Mouse (Mus musculus): ENCODE measurements around the gene Magi1.
A peak's percentile ranks its signal among the peaks of the same experiment; 100 is the strongest.

The Magi1 gene

DNA sequence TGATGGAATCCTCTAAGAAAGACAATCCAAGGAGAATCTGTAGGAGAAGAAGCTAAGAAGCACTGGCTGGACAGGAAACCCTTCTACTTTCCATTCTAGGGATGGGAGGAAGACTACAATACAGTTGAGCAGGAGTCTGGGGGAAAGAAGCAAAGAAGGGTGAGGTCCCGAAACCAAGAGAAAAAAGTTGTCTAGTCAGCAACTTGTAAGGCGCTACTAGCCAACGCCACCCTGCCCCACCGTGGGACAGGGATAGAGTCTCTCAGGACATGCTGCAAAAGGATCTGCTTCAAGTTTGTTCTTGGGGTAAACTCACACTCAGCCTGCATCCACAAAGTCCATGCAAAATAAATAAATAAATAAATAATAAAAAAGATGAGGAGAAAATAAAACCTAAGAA, 464.4 kb downstream of the Magi1 start:
- no peak for DNase-seq (ENCODE audit: low spot score)

DNA sequence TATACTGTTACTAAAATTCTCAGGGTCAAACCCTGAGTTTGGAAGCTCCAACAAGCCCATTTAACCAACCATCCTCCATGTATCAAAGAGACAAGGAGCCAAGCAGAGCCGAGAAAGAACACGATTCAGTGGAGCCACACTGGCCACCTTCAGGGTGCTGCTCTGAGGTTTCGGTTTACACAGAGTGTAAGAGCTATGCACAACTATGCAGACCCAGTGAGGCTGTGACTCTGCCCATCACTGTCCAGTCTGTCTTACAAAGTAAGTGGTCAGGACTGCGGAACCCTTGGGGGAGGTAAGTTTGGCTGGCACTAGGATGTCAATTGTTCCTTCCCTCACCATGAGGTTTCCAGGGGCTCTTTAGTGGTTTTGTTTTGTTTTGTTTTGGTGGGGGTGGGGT, 465.2 kb downstream of the Magi1 start:
- DNase-seq (ENCODE audit: low spot score): no peak

DNA sequence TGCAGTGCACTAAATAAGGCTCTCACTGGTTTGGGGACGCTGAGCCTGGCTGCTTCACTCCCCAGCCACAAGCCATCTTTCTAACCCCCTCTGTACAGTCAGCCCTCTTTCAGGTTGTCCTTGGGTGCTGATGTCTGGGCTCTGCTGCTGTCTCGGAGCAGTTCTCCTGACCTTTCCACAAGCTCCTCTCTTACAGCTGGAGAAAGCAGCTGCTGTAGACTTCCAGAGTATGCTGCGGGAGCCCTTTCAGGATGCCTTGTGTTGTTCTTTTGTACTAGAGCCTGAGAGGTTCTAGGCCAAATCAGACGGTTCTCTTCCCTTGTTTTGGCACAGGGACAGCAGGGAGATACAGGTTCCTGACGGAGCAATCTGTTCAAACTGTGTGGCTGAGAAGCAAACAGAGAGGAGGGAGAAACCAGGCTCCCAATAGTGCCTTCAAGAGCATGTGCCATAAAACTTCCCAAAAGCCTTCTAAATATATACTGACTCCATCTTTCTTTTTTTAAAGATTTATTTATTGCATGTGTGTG, 478.2 kb downstream of the Magi1 start:
- no peak for DNase-seq (ENCODE audit: low spot score)

DNA sequence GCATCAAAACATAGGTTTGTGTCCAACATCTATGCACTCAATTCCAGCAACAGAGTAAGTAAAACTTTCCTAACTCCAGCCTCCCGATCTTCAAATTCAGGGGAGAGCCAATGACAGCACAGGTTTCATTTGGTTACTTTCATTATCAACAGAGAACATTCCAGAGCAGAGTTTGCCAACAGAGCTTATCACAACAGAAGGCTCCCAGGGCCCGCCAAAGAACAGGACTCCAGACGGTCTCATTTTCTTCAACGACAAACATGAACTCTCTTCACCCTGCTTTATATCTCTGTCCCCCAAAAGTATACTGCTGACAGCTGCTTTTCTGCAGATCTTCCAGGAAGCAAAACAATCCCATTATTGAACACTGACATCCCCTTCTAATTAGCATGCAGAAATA, 481.3 kb downstream of the Magi1 start:
- DNase-seq (ENCODE audit: low spot score): peak; percentile 7

DNA sequence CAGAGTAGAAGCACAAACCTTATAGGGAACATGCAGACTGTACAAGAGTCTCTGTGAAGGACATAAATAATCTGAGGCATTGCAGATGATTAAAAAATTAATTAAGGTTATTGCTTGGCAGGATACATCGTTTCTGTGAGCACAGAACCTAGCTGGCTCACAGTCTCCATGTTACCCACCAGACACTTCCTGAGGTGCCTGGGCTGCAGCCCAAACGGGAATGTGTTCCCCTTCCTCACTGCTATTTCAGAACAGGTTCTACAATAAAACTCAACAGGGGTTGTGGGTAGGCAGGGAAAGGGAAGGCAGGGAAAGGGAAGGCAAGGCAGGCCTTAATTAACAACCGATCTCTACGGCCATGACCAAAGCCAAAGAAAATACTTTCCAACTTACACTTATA, 483.3 kb downstream of the Magi1 start:
- DNase-seq (ENCODE audit: low spot score): no peak

DNA sequence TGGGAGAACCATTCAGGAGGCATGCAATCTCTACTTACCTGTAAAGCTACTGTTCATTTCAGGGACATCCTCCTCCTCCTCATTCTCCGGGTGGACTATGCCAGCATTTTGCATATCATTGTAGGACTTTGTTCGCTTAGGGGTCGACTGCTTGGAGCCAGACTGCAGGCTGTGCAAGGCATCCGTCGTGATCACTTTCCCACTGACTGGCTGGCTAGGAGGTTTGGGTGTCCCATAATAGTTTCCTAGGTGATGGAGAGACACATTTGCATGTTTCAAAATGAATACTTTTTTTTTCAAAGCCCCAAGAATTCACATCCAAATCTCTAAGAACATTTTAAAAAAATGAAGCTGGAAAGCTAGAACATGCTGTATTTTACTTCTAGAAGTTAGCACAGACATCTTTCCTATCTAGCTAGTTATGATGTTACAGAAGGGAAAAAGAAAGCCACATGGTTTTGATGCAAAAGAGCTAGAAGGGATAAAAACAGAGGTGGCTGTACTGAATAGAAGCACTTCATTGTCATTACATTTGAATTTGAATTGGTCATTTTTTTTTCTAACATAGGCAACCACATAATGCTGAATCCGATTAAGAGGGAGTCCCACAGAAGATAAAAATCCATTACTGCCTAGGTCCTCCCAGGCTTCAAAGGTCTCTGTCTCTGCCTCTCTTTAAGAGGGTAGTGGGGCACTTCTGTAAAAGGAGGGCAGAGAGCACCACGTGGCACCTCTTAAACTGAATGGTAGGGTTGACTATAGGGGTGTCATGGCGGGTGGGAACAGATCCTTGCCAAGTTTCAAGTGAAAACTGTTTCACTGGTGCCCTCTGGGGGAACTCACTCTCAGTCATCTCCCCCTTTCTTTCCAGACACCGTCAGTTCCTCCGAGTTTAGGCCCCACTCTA, 491.2 kb downstream of the Magi1 start:
- DNase-seq (ENCODE audit: low spot score): no peak

DNA sequence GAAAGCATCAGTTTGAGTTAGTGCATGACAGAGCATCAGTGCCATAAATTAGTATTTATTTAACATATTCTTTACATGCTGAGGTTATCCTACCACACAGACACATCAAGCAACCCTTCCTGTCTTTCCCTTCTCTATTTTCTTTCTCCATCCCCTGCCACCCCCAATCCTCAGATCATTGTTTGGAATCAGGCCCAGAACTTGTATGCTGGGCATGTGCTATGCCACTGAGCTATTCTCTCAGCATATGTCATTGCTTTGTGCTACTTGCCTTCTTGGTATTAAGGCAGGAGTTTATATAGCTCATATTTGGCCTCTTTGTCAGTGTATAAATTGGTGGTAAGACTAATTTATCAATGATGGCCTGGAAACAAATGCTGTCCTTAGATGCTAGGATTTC, 494.0 kb downstream of the Magi1 start:
- DNase-seq (ENCODE audit: low spot score): no peak

DNA sequence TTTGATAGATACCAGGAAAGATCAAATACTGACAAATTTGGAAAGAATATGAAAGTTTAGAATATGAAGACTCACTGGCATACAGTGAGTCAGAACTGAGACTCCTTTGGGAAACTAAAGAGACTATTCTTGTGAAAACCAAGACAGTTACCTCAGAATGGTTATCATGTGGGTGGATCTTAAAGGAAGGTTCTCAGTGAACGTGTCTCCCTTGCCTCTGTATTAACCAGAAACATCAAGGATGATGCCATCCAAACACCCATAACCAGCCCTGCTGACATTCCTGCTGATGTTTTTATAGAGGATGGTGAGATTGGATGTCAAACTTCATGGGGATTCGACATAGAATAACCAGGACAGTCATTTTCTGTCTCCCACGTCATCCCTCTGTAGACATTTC, 496.7 kb downstream of the Magi1 start:
- DNase-seq (ENCODE audit: low spot score): no peak

DNA sequence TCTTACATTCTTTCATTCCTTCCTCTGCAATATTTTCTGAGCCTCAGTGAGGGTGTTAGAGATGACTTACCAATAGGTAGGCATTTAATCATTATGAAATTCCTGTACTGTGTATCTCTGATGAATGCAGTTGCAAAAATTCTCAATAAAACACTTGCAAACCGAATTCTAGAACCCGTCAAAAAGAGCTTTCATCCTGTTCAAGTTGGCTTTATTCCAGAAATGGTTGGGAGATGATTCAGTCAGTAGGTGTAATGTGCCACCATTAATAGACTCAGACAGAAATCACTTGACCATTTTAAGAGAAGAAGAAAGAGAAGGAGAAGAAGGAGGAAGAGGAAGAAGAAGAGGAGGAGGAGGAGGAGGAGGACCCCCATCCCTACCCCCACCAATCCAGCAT, 497.5 kb downstream of the Magi1 start:
- no peak for DNase-seq (ENCODE audit: low spot score)

DNA sequence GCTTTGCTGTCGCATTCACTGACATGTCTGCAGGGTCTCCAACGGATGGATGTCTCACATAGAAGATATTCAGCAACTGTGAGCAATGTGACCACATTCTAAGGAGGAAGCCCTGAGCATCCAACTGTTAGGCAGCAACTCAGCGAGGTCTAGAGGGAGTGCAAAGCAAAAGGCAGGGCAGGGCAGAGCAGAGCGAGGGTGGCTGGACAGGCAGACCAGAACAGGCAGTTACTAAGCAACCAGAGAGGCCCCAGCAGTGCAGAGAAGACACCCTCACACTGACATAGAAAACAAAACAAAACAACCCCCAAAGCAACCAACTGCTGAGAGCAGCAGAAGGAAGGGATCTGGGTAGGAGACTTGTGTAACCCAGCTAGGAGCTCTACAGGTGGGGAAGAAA, 512.6 kb downstream of the Magi1 start:
- DNase-seq (ENCODE audit: low spot score): peak; percentile 7

DNA sequence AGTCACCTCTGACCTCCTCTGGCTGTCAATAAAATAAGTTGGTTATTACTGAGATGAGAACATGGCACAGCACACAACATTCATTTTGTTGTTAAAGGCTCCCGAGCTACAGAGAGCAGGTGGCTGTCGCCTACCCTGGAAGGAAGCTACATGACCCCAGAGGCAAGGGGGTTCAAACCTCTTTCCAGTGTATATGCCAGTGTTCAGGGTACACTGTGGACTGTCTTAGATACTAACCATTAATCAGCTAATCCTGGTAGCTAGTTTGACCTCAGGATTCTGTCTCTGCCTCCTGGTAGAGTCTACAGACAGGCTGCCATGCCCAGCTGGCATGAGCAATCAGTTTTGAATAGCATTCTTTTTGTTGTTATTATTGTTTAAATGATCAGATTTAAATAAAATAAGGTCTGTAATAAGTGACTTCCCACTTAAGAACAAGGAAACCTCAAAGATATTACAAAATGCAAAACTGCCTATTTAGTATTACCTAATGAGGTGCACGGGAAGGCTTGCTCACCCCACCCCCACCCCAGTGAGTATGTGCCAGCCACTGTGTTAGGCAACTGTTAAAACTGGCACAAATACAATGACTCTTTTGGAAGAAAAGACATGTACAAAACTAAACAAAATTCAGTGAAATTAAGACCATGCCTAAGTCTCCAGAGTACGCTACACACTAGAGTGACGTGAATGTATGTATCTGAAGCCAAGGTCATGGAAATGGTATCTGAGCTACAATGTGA, 513.3 kb downstream of the Magi1 start:
- DNase-seq (ENCODE audit: low spot score): no peak

DNA sequence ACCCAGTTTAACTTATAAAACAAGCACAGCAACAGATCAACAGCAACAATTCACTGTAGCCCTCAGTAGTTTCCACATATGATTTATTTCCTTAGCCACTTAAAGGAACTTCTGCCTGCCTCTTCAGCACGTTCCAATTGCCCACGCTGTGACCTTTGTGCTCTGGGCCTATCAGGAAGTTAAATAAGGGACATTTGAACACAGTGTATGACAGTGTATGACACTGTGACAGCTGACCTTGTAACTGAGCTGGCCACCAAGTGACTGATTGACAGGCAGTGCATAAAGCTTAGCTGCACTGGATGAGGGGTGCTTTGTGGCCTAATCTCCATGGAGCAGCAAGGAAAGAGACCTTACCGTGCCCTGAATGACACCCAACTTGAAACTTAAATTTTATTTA, 525.6 kb downstream of the Magi1 start:
- DNase-seq (ENCODE audit: low spot score): peak; percentile 33

DNA sequence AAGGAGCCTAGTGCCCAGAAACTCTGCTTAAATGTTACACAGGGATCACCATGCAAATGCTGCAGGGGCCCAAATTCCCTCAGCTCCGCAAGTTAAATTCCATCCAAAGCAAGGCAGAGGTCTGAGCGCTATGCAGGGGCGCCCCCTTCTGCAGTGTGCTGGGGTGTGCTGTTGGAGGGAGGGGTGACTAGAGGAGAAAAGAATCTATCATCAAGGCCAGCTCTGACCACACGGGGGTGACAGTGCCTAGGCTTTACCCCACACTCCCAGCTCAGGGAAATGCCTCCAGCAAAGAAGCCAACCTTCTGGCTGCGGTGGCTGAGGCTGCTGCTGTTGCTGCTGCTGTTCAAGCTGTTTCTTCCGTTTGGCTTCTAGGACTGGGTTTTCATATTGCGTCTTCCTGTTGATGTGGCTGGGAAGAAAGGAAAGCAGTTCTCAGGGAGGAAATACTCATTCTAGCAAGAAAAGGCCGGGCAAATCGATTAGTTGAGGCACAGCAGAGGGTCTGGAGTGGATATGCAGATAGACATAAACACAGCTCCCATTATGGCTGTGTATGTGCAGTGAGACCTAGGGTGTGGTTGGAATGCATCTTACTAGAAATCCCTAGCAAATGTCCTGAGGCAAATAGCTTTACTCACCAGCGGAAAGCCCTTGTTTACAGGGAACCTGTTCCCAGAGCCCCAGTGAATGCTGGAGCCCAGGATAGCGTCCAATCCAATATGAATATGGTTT, 526.2 kb downstream of the Magi1 start:
- peak; percentile 81 for DNase-seq (ENCODE audit: low spot score)

DNA sequence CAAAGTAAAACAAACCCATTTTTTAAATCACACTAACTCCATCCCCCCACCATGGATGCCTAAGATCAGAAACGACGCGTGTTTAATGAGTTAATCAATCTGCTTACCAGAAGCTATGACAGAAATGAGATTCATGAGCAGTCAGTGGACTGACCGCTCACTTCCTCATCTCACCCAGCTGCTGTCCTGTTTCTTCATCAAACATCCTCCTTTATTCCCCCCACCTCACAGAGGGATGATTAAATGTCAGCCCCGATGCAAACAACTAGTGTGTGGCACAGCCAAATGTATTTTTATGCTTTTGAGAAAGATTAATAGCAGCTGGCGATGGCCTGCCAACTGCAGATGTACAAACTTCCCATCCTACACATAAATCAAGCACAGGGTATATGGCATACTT, 540.6 kb downstream of the Magi1 start:
- DNase-seq (ENCODE audit: low spot score): no peak

DNA sequence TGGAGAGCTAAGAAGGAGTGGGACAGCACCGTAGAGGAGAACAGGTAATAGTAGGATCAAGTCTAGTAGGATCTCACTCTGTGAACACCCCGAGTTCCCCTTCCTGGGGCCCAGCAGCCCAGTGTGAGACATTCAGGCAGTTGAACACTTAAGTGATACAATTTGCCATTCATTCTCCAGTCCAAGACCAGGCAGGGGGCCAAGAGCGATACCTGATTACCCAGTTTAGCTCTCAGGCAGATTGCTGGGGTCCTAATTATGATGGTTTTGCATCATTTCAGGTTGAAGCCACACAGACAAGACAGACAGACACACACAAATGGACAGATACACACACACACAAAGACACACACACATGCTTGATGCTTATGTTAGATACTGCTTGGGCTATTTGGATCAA, 543.9 kb downstream of the Magi1 start:
- no peak for DNase-seq (ENCODE audit: low spot score)

DNA sequence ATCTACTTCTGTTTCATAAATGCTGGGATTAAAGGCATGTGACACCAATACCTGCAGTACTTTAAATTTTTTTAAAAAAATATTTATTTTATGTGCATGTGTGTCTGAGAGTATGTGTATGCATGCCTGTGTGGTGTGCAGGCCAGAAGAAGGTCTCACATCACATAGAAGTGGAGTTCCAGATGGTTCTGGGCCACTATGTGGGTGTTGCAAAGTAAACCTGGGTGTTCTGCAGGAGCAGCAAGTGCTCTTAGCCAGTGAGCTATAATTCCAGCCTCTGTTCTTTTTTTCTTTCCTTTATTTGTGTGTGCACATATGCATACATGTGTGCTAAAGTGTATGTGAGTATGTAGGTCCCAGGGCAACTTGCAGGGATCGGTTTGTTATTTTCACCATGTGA, 546.6 kb downstream of the Magi1 start:
- DNase-seq (ENCODE audit: low spot score): no peak

DNA sequence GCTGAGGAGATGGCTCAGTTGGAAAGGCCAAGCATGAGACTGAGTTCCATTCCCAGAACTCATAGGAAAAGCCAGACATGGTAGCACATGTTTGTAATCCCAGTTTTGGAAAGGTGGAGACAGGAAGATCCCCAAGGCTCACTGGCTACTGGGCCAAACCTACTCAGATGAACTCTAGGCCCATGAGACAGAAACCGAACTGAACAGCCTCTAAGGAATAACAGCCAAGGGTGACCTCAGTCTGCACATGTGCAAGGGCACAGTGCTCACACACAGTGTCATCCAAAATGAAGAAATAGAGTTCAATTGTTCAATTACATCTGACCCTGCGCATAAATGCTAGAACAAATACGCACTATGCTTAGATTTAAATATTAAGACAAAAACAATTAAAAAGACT, 547.6 kb downstream of the Magi1 start:
- no peak for DNase-seq (ENCODE audit: low spot score)

DNA sequence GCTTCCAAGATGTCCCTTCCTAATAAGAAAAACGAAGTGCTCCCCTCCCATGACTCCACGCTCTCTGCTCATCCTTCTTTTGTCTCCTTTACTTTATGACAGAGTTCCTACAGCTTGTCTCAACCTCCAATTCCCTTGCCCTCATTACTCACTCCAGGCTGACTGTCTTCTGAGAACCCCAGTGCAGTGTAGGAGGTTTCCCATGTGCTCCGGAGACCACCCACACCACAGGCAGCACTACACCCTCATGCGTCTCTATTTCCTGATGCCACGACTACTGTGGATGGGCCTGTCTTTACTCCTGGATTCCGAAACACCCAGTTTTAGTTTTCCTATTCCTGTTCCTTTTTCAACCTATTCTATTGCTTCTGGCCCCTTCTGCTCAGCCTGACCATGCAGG, 549.9 kb downstream of the Magi1 start:
- no peak for DNase-seq (ENCODE audit: low spot score)

DNA sequence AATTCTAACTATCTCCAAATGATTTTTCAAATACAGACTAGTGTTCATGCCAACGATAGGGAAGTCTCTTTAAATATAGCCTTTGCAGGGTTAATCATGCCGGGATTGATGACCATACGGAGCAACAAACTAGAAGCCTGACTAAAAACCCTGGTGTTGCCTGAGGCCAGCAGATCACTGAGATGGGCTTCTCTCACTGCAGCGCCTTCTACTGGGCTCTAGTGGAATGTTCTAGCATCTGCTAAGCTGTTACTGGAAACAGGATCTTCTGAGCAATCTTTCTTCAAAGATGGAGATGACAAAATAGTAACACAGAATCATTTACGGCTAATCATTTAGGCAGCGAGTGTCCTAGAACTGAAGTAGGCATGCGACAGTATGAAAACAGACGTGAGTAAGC, 554.0 kb downstream of the Magi1 start:
- no peak for DNase-seq (ENCODE audit: low spot score)

DNA sequence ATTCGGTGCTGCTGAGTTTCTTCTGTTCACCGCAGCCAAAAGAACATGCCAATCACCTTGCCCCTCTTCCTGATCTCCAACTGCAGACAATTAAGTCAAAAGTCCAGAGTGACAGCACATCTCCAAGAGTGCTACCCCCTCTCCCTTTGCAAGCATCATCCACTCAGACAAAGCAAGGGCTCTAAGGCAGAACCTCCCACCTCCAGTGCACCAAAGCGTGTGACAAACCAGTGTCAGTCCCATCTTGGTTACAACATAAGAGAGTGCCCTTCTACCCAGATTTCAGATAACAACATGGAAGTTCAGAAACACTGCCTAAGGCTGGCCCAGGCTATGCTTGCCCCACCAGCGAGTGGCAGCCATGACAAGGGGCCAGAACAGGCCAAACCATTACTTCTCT, 554.9 kb downstream of the Magi1 start:
- DNase-seq (ENCODE audit: low spot score): no peak

DNA sequence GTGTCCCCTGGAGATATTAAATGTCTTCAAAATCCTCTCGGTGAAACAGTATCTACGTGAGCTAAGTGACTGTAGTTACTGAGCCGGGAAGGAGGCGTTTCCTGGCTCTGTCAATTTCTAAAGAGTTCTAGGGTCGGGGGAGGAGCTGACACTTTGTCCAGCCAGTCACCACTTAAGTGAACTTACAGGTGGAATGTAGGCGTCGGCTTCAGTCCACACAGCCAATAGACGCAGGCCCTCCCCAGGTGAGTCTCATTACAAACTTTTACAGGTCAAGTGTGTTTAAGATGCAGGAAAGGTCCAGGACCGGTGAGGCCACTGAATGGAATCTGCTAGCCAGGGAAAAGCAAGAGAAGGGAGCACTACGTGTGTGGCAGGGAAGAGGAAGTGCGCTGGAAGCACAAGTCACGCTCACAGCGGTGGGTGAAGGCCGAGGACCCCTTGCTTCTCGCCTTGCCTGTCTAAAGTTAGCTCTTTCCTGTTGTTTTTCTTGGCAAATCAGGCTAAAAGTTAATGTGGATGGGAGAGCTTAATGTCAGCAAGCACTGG, 556.0 kb downstream of the Magi1 start:
- DNase-seq (ENCODE audit: low spot score): peak; percentile 15

DNA sequence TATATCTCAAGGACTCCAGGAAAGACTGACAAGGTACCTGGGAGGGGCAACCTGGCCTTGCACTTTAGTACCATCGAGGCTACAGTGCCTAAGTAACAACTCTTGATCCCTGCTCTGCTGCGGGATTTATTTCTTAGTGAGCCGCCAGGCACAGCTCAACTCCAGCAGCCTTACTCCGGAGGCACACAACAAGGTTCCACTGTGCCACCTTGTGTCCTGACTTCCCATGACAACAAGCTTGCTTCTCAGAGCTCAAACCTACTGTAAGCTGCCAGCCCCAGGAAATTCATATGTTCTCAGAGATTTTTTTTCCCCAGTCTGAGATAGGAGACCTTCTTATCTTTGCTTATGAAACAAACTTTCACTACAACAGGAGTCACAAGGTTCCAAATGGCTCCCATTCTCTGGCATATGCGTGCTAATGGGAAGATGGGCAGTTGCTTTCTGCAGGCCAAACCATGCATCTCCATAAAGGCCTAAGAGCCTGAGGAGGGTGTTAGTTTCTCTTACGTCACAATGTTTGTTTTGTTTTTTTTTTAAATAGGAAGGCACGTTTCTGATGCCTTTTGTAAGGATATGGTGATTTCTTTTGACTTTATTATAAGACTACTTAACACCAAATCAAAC, 556.8 kb downstream of the Magi1 start:
- no peak for DNase-seq (ENCODE audit: low spot score)

Measured in yolk sac, embryonic 10.5 days (tissue).